15 mouse cellular contexts compared by ENCODE assay signal in the genomic region with DNA sequence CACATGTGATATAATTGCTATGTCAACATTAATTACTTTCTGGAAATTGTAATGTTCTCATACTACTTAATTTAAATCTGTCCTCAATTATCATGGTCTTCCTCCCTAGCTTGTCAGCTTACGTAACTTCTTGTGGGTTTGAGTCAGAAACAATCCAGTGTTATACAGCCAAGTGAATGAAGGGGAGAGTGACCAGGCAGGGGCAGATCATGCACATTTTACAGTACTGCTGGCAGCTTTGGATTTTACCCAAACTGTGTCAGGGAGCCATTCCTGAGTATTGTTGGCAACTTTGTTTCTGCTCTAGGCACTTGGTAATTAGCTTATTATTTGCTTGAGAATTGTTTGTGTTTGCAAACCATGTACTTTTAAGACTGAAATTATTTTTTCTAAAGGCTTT.
"Had no signal": no experiment of that assay in that cellular context is flagged by ENCODE, and none has a peak within 500 bp of the region (broad histone marks: within the 10 kb centered on the region; RNA-seq: fewer than 3 reads in every experiment).

No protein-coding gene starts in this region.

- ATAC-seq: liver, postnatal 0 days had no signal

- H3K4me3 ChIP-seq: limb, embryonic 12.5 days; liver, embryonic 13.5 days; lung, embryonic 15.5 days; midbrain, embryonic 12.5 days; neural tube, embryonic 12.5 days had no signal

- H3K27ac ChIP-seq: kidney, postnatal 0 days; limb, embryonic 12.5 days; liver, embryonic 13.5 days; lung, embryonic 15.5 days; midbrain, embryonic 12.5 days; neural tube, embryonic 12.5 days; stomach, postnatal 0 days had no signal

- DNase-seq: kidney, adult 9 months; kidney, postnatal 36 days; layer of hippocampus, adult 9-11 months; liver; liver, embryonic 13.5 days; liver, postnatal 0 days; lung, postnatal 14 days; right cerebral cortex, postnatal 14 days; thymus, postnatal 4 days had no signal

- H3K4me1 ChIP-seq: limb, embryonic 12.5 days; lung, embryonic 15.5 days; midbrain, embryonic 12.5 days; neural tube, embryonic 12.5 days had no signal
